Mouse (Mus musculus): ENCODE measurements around the gene Armh3.

DNA sequence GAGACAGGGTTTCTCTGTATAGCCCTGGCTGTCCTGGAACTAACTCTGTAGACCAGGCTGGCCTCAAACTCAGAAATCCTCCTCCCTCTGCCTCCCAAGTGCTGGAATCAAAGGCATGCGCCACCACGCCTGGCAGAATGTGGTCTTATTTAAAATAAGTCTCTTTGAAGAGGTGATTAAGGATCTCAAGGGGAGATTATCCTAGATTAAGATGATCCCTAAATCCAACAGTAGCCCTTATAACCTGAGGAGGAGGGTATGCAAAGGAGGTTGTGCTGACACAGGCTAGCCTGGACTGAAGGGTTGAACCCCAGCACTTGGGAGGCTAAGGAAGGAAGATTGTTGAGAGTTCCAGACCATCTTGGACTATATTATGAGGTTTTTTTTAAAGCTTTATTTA lies 17.7 kb upstream of the Armh3 start:
- TF ChIP-seq CTCF (IDR thresholded peaks at IDR 0.05) (no peak), POLR2A (IDR thresholded peaks at IDR 0.05; ENCODE audit: insufficient read depth, low read depth, low read length) (no peak), EP300 (IDR thresholded peaks at IDR 0.05; ENCODE audit: insufficient read depth, low read depth, low read length) (no peak)
